Mouse (Mus musculus): ENCODE measurements around the gene Zfp622. TPM values are rescaled to one million over a fixed set of nuclear protein-coding genes. Genes with fewer than 3 reads are reported as not detected.

Zfp622 gene
- total RNA-seq, 2 experiments from 2014 or later, result 26.7 to 27.6 TPM

Small RNAs within 50 kb of the gene (microRNA-seq; reads per million reads assigned to microRNA genes)
- 6.8 to 8.9 reads per million in 2 experiments for gene Mir7212

Other genes starting within 250 kb of the Zfp622 start
- gene Retreg1, start 141.2 kb upstream of the Zfp622 start, total RNA-seq (2021), result 100 to 1,000 TPM; 294 to 314 TPM

Measured in heart, adult 18-20 months (tissue).